In genomic region chr19:46501401-46502068, GRCm38 (mm10) we compare ENCODE assay signal across 8 mouse cellular contexts. TPM values are rescaled to one million over a fixed set of nuclear protein-coding genes. Genes with fewer than 3 reads are reported as not detected.
DNase-seq lines count a peak whose midpoint lies in the region; ATAC-seq and TF ChIP-seq lines count a peak whose summit lies in the region.

Gene Trim8, plus strand, starts transcription at chr19:46501702.

- no peaks in the 10 kb centered on the region for H3K27me3 ChIP-seq in forebrain, postnatal 0 days (ENCODE audit: insufficient read depth, low read length)

- H3K9ac ChIP-seq in forebrain, postnatal 0 days: peak within 1 kb of the TSS; percentile 97

- no peaks in the 10 kb centered on the region for H3K36me3 ChIP-seq in forebrain, postnatal 0 days (ENCODE audit: insufficient read depth)

- intact Hi-C loops in heart, postnatal 25 days (cut with DNase I): loop anchor here (2.0 to 5.0 kb wide), 2 partner anchors 47 to 104 kb away; partner anchors contain the start of genes Actr1a and Sufu

- peak; percentile 85 for DNase-seq in ES-CJ7 (ENCODE audit: low read depth, low spot score)
- peak; percentile 79 for DNase-seq in forebrain, postnatal 0 days
- DNase-seq in heart, postnatal 25 days (ENCODE audit: low spot score): peak; percentile 79
- DNase-seq in layer of hippocampus, adult 18-20 months (ENCODE audit: low spot score in 2 of 2): peak; percentile 58 to 79
- DNase-seq in lung, adult 2 months: peak; percentile 88
- DNase-seq in testis, postnatal 14 days (ENCODE audit: low spot score): peak; percentile 75

- peak within 1 kb of the TSS; percentile 100 for H3K27ac ChIP-seq in forebrain, postnatal 0 days (ENCODE audit: low read depth, low read length)

- ATAC-seq in cerebellum, adult (ENCODE audit: insufficient number of reproducible peaks, low FRiP score, low TSS enrichment): 0 out of 2 replicates have a peak, but pooled peaks have one; percentile 12
- peak; percentile 26 for ATAC-seq in forebrain, postnatal 0 days
- no peak for ATAC-seq in neutrophil, adult 5-6 weeks (ENCODE audit: extremely low read depth, insufficient number of reproducible peaks, low FRiP score, poor library complexity, severe bottlenecking)

- no peaks in the 10 kb centered on the region for H3K9me3 ChIP-seq in forebrain, postnatal 0 days (ENCODE audit: low read length)

- H3K4me1 ChIP-seq in forebrain, postnatal 0 days (ENCODE audit: insufficient read depth): peaks cover 27% of the 10 kb centered on the region
- H3K4me1 ChIP-seq in lung, adult 2 months (ENCODE audit: control insufficient read depth, insufficient read depth, low read length): peaks cover 14% of the 10 kb centered on the region

- peak; percentile 55; the same call in 1 of the 2 replicates for TF ChIP-seq POLR2A in lung, adult 2 months (IDR thresholded peaks at IDR 0.05; ENCODE audit: borderline replicate concordance, extremely low read depth, low read depth, low read length)

- H3K4me2 ChIP-seq in forebrain, postnatal 0 days (ENCODE audit: low read depth): peak within 1 kb of the TSS; percentile 93

- no peak for TF ChIP-seq CTCF in forebrain, postnatal 0 days (IDR thresholded peaks at IDR 0.05; ENCODE audit: low read depth)
- no peak for TF ChIP-seq CTCF in lung, adult 2 months (IDR thresholded peaks at IDR 0.05; ENCODE audit: insufficient read depth, low read length)

- peak within 1 kb of the TSS; percentile 96 for H3K4me3 ChIP-seq in forebrain, postnatal 0 days (ENCODE audit: low read depth, low read length)
- H3K4me3 ChIP-seq in lung, adult 2 months (replicated peaks; ENCODE audit: extremely low read depth, low read depth, low read length): peak within 1 kb of the TSS; percentile 78

- WGBS in forebrain, postnatal 0 days: under 1% methylated on average over 55 of the region's 64 CpGs
- WGBS in lung, adult 2 months: under 1% methylated on average over 64 of the region's 64 CpGs

RNA-seq across cellular contexts. Expression of gene Trim8, which starts in this region (rescaled TPM):
- total RNA-seq in forebrain, postnatal 0 days (2014; rRNA removed): 68.6 and 76.5 TPM in 2 replicates
- polyA plus RNA-seq in forebrain, postnatal 0 days (2015; fragmentation: Nextera tagmentation; extraction: Ambion mirVana): 25.9 and 28.2 TPM in 2 replicates
- 10 to 100 TPM; 37.3 to 40.6 TPM for total RNA-seq in heart, postnatal 25 days (2021)
- total RNA-seq in layer of hippocampus, adult 18-20 months (2021): 100 to 1,000 TPM; 110 to 112 TPM
- 87.2 and 115 TPM in 2 replicates for polyA plus RNA-seq in lung, adult 2 months (2012; rRNA removed)
- total RNA-seq in neutrophil, adult 5-6 weeks (2017): 36.7 and 47.5 TPM in 2 replicates
